Mouse (Mus musculus) hindbrain, embryonic 13.5 days (tissue): ENCODE results near the gene Mettl27. TPM values are rescaled to one million over a fixed set of nuclear protein-coding genes. Genes with fewer than 3 reads are reported as not detected.
A peak's percentile ranks its signal among the peaks of the same experiment; 100 is the strongest.

Source experiments
- ATAC-seq: fragments of 200-750 bp; cut with Nextera tagmentation; 2 replicates; pipeline ENCODE4 v1.8.0; 2017; ENCODE audit warnings: moderate TSS enrichment; ENCODE audit not compliant: low FRiP score
- H3K27ac ChIP-seq: fragments of 300-500 bp; sonication (generic); 2 replicates; pipeline ENCODE4 v1.5.1; 2015; ENCODE audit warnings: inconsistent platforms, mild to moderate bottlenecking, moderate library complexity
- H3K27me3 ChIP-seq: fragments of 300-500 bp; sonication (generic); 2 replicates; pipeline ENCODE4 v1.6.1; 2015; ENCODE audit warnings: mild to moderate bottlenecking, inconsistent platforms
- H3K36me3 ChIP-seq: fragments of 300-500 bp; sonication (generic); 2 replicates; pipeline ENCODE4 v1.6.1; 2015; ENCODE audit warnings: mild to moderate bottlenecking, inconsistent platforms
- H3K4me1 ChIP-seq: fragments of 300-500 bp; sonication (generic); replicated peaks from 2 replicates; pipeline ENCODE4 v1.6.1; 2015; ENCODE audit warnings: inconsistent platforms
- H3K4me2 ChIP-seq: fragments of 300-500 bp; sonication (generic); 2 replicates; pipeline ENCODE4 v1.6.1; 2015; ENCODE audit warnings: inconsistent platforms, mild to moderate bottlenecking, moderate library complexity
- H3K4me3 ChIP-seq: fragments of 300-500 bp; sonication (generic); 2 replicates; pipeline ENCODE4 v1.5.1; 2015; ENCODE audit warnings: mild to moderate bottlenecking, inconsistent platforms
- H3K9ac ChIP-seq: fragments of 300-500 bp; sonication (generic); 2 replicates; pipeline ENCODE4 v1.6.1; 2015; ENCODE audit warnings: mild to moderate bottlenecking, inconsistent platforms
- H3K9me3 ChIP-seq: fragments of 300-500 bp; sonication (generic); 2 replicates; pipeline ENCODE4 v1.6.1; 2016; ENCODE audit warnings: inconsistent platforms
- WGBS: fragments of 180-500 bp; shearing (Covaris S2); methylation state at CpG from one replicate; pipeline ENCODE4 v1.1.7; 2015; 5-methylcytosine and 5-hydroxymethylcytosine counted together
- polyA plus RNA-seq: library from polyadenylated mRNA; unstranded; fragments of >200 nt; fragmentation: Nextera tagmentation; extraction: Ambion mirVana; gene quantifications from 2 replicates; pipeline ENCODE4 v1.2.1, GENCODE M21; 2015

Gene Mettl27
- polyA plus RNA-seq, 1 experiment from 2014 or later: 5.4 TPM

DNA sequence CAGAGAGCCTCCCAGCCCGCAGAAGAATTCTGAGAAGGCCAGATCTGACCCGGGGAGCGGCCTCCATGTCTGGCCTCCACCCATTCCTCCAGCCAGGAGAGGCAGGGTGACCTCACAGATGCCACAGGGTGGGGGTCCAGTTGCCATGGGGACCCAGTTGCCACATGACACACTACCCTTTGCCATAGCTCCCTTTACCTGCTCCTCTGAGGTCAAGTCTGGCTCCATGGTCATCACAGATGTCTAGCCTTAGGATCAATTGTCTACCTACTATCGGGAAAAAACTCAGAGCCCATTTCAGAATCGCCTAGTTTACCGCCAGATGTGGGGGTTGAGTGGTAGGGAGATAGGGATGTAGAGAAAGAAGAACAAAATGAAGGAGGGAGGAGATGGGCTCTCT lies 25.5 kb upstream of the Mettl27 start, which contains the start of gene Tmem270:
Tmem270 (minus strand) TSS at position 101 of the 400 bp plus-strand sequence.
- Histone ChIP-seq H3K9me3 (no peaks in the 10 kb centered on the region), H3K4me2 (no peak within 1 kb of the TSS), H3K27ac (no peak within 1 kb of the TSS), H3K4me3 (no peak within 1 kb of the TSS), H3K9ac (no peak within 1 kb of the TSS), H3K4me1 (no peaks in the 10 kb centered on the region), H3K27me3 (no peaks in the 10 kb centered on the region), H3K36me3 (no peaks in the 10 kb centered on the region)
- 76% methylated on average over 6 of the region's 6 CpGs for WGBS
- no peak for ATAC-seq

DNA sequence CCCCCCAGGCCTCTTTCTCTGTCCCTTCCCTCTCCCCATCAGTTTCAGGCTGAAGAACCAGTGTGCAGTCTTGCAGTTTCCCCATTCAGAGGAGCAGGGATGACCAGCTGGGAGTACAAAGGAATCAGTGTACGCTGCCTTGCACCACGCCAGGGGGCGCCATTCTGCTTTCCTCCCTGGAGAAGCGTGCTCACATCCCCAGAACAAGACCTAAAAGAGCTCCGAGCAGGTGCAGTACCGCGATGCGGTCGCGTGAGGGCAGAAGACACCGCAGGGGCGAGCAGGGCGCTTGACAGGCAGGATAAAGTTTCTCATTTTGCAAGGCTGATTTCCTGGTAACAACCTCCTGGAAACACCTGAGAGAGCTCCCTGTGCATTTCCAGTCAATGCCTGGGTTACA lies 25.0 kb upstream of the Mettl27 start:
- Histone ChIP-seq H3K9me3 (no peaks in the 10 kb centered on the region), H3K27me3 (no peaks in the 10 kb centered on the region), H3K4me2 (no peak overlapping the region), H3K4me1 (no peaks in the 10 kb centered on the region), H3K27ac (no peak overlapping the region), H3K4me3 (no peak overlapping the region), H3K36me3 (no peaks in the 10 kb centered on the region), H3K9ac (no peak overlapping the region)
- peak; percentile 72 for ATAC-seq
- WGBS: under 1% methylated on average over 13 of the region's 13 CpGs

DNA sequence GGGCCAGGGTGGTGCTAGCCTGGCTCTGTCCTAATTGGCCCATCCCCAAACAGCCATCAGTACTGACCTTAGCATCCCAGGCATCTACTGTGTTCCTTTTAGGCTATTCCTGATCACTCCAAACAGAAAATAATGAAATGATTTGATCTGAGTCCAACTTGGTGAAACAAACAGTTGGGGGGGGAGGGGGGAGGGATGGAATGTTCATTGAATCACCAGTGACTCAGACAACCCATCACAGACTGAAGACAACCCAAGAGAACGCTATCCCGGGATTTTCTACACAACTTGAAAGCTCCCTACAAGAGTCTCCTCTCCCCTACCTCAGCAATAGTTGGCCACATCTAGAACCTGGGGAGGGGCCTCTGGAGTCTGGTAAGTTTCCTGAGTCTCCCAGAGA lies 20.3 kb upstream of the Mettl27 start:
- Histone ChIP-seq H3K4me3 (no peak overlapping the region), H3K9ac (no peak overlapping the region), H3K27ac (no peak overlapping the region), H3K4me1 (no peaks in the 10 kb centered on the region), H3K4me2 (no peak overlapping the region), H3K36me3 (no peaks in the 10 kb centered on the region), H3K9me3 (no peaks in the 10 kb centered on the region), H3K27me3 (no peaks in the 10 kb centered on the region)
- WGBS: 90% methylated on average over 2 of the region's 2 CpGs
- no peak for ATAC-seq

DNA sequence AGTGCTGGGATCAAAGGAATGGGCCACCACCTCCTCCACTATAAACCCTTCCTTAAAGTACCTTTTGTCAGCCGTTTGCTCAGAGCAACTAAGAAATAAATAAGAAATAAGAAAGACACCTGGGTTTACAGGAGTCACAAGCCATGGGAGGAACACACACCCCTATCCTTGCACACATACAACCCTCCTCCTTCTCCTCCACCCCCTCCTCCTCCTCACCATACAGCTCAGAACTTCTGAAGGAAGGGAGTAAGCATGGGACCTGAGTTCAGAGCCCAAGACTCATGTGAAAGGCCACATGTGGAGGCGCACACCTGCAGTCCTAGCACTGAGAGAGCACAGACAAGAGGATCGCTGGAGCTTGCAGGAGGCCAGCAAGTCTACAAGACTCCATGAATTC lies 18.8 kb upstream of the Mettl27 start:
- H3K9ac ChIP-seq: no peak overlapping the region
- no peak overlapping the region for H3K4me3 ChIP-seq
- no peak overlapping the region for H3K27ac ChIP-seq
- H3K4me1 ChIP-seq: no peaks in the 10 kb centered on the region
- H3K4me2 ChIP-seq: no peak overlapping the region
- no peak for ATAC-seq
- 90% methylated on average over 3 of the region's 3 CpGs for WGBS
- no peaks in the 10 kb centered on the region for H3K27me3 ChIP-seq
- H3K9me3 ChIP-seq: 0 out of 2 replicates have a peak, but pooled peaks cover 6% of the 10 kb centered on the region
- no peaks in the 10 kb centered on the region for H3K36me3 ChIP-seq

DNA sequence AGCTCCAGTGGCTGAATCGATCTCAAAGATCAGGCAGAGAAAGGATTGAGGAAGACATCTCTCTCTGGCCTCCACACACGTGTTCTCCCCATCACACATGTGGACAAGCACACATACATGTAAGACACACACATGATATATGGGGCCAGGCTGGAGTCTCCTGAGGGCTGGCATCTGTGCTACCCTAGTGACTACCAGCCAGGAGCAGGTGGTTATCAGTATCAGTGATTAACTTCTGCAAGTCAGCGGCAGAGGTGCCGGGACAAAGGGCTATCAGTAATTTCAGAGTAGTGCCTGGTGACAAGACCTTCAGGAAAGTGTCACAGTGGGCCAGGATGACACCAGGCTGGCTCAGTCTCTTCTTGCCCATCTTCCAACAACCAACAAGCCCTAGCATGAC lies 18.4 kb upstream of the Mettl27 start:
- no peaks in the 10 kb centered on the region for H3K27me3 ChIP-seq
- no peak overlapping the region for H3K9ac ChIP-seq
- 94% methylated on average over 4 of the region's 4 CpGs for WGBS
- no peaks in the 10 kb centered on the region for H3K36me3 ChIP-seq
- H3K4me1 ChIP-seq: no peaks in the 10 kb centered on the region
- H3K4me3 ChIP-seq: no peak overlapping the region
- no peak for ATAC-seq
- H3K4me2 ChIP-seq: no peak overlapping the region
- 0 out of 2 replicates have a peak, but pooled peaks cover 6% of the 10 kb centered on the region for H3K9me3 ChIP-seq
- no peak overlapping the region for H3K27ac ChIP-seq

DNA sequence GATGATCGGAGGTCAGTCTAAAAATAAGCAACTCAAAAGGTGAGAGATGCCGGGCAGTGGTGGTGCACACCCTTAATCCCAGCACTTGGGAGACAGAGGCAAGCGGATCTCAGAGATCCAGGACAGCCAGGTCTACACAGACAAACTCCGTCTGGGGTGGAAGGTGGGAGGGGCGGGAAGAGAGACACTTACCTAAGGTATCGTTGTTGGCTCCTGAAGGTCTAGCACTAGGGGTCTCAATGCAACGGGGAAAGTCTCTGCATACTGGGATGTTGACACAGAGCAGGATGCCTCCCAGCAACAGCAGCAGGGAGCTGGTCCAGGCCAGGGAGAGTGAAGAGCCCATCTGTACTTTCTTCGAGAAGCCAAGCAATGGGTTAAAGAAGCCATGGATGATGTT lies 17.7 kb upstream of the Mettl27 start:
- Histone ChIP-seq H3K4me1 (no peaks in the 10 kb centered on the region), H3K27ac (no peak overlapping the region), H3K36me3 (no peaks in the 10 kb centered on the region), H3K4me3 (no peak overlapping the region), H3K27me3 (no peaks in the 10 kb centered on the region), H3K9ac (no peak overlapping the region), H3K9me3 (0 out of 2 replicates have a peak, but pooled peaks cover 6% of the 10 kb centered on the region), H3K4me2 (no peak overlapping the region)
- no peak for ATAC-seq
- 85% methylated on average over 8 of the region's 8 CpGs for WGBS

DNA sequence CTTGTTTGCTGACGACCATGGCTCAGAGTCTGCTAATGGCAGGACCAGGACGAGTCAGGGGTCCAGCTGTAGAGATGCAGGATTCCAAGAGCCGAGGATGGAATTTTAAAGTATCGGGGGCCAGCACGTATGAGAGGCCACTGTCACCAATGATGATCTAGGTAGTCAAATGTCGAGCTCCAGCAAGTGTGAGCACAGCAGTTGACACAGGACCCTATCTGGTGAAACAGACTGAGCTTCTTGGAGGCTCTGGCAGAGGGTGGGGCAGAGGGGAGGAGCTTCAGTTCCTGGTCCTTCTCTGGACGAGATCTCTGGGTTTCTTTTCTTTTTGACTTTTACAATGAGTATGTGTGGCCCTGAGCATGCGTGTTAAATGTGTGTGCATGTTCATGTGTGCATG lies 16.9 kb upstream of the Mettl27 start, which contains the start of gene Cldn13:
Cldn13 (minus strand) TSS at position 216 of the 400 bp plus-strand sequence.
- Histone ChIP-seq H3K9me3 (0 out of 2 replicates have a peak, but pooled peaks cover 6% of the 10 kb centered on the region), H3K36me3 (no peaks in the 10 kb centered on the region), H3K4me2 (no peak within 1 kb of the TSS), H3K4me3 (no peak within 1 kb of the TSS), H3K4me1 (no peaks in the 10 kb centered on the region), H3K27ac (no peak within 1 kb of the TSS), H3K27me3 (no peaks in the 10 kb centered on the region), H3K9ac (no peak within 1 kb of the TSS)
- WGBS: 87% methylated on average over 8 of the region's 8 CpGs
- ATAC-seq: no peak

DNA sequence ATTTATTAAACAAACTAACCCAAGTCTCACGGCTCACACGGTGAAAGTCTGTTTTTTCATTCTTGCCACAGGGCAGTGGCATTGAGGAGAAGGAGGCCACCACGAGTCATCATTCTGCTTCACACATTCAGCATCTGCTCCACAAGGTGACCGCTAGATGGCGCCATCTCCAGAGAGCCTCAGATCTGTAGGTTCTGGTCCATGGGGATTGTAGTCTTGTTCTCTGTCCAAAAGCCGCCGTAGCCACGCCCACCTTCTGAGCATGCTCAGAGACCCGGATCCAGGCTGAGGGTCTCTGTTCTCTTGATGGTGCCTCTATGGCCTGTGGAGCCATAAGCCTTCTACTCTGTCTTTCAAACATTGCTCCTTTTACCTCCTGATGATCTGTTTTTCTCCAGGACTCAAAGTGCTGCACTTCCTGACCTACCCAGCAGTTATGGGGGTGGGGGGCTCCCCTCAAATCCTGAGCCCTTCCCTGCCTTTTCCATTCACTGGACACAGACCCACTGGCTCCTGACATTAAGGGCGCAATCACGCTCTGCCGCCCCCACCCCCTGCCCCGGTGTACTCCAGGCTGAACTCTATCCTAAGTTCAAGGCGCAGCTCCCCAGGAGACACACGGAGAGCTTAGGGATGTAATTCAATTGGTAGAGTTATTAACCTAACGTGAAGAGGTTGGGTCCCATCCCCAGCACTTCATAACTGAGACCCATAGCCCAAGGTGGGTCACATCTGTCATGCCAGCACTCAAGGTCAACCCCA lies 13.9 kb upstream of the Mettl27 start:
- ATAC-seq: no peak
- no peak overlapping the region for H3K9ac ChIP-seq
- 51% methylated on average over 16 of the region's 16 CpGs for WGBS
- H3K4me3 ChIP-seq: no peak overlapping the region
- H3K4me2 ChIP-seq: no peak overlapping the region
- 0 out of 2 replicates have a peak, but pooled peaks cover 6% of the 10 kb centered on the region for H3K9me3 ChIP-seq
- H3K27ac ChIP-seq: no peak overlapping the region
- no peaks in the 10 kb centered on the region for H3K36me3 ChIP-seq
- H3K27me3 ChIP-seq: no peaks in the 10 kb centered on the region
- no peaks in the 10 kb centered on the region for H3K4me1 ChIP-seq

DNA sequence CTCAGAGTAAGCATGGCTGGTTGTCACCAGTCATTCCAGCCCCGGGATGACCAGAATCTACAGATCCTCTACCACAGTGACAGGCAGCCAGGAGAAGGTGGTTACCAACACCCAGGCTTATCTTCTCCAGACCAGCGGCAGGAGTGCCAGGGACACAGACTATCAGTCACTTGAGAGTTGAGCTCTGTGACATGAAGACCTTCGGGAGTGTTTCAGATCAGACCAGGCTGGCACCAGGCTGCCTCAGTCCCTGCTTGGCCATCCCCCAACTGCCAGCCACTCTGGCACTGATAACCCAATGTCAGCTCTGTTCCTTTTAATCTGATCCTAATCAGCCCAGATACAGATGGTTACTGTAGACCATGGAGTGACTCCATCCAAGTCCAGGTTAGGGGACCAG lies 13.1 kb upstream of the Mettl27 start:
- no peak overlapping the region for H3K4me2 ChIP-seq
- no peak overlapping the region for H3K9ac ChIP-seq
- H3K4me1 ChIP-seq: no peaks in the 10 kb centered on the region
- H3K4me3 ChIP-seq: no peak overlapping the region
- no peaks in the 10 kb centered on the region for H3K36me3 ChIP-seq
- 0 out of 2 replicates have a peak, but pooled peaks cover 6% of the 10 kb centered on the region for H3K9me3 ChIP-seq
- no peak for ATAC-seq
- WGBS: 92% methylated on average over 3 of the region's 3 CpGs
- no peak overlapping the region for H3K27ac ChIP-seq
- no peaks in the 10 kb centered on the region for H3K27me3 ChIP-seq

DNA sequence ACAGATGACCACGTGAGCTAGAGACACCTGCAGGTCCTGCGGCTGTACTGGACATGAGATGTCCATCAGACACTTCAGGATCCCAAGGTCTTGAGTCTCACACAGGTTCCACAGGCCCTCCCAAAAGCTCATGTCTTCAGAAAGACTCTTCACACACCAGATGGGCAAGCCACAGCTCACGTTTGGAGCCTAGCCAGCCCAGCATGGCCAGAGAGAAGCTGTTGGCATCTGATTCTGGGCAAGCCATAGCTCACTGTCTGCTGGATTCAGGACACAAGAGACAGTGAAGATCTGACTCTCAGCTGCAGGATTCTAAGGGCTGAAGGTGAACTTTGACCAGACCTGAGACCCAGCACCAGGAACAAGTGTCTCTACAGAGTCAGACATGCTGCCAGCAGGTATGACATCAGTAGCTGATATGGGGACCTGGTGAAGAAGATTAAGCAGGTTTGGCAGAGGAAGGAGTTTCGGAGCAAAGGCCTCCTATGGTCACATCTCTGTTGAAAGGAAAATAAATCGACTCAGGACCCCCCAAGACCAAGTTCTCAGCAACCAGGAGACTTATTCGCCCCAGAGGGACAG lies 12.0 kb upstream of the Mettl27 start:
- ATAC-seq: no peak
- Histone ChIP-seq H3K4me3 (no peak overlapping the region), H3K9me3 (0 out of 2 replicates have a peak, but pooled peaks cover 6% of the 10 kb centered on the region), H3K4me1 (no peaks in the 10 kb centered on the region), H3K4me2 (no peak overlapping the region), H3K27ac (no peak overlapping the region), H3K27me3 (no peaks in the 10 kb centered on the region), H3K36me3 (no peaks in the 10 kb centered on the region), H3K9ac (no peak overlapping the region)
- 86% methylated on average over 6 of the region's 6 CpGs for WGBS

DNA sequence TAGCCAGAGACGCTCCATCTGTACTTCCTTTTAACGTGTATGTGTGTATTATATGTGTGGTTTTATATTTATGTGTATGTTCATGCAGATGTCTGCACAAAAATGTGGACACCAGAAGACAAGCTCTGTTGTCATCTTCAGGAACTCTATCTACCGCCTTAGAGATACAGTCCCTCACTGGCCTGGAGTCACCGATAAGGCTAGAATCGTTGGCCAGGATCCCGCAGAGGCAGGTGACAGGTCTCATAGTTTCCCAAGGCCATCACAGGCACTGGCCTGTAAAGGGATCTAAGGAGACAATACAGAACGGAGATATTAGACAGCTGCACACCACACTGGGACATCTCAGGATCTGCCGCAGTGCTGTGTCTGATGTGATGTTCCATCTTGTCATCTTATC lies 11.1 kb upstream of the Mettl27 start:
- no peak for ATAC-seq
- Histone ChIP-seq H3K27me3 (no peaks in the 10 kb centered on the region), H3K9ac (no peak overlapping the region), H3K36me3 (no peaks in the 10 kb centered on the region), H3K4me2 (no peak overlapping the region), H3K9me3 (0 out of 2 replicates have a peak, but pooled peaks cover 6% of the 10 kb centered on the region), H3K4me3 (no peak overlapping the region), H3K27ac (no peak overlapping the region), H3K4me1 (no peaks in the 10 kb centered on the region)
- 93% methylated on average over 8 of the region's 8 CpGs for WGBS

DNA sequence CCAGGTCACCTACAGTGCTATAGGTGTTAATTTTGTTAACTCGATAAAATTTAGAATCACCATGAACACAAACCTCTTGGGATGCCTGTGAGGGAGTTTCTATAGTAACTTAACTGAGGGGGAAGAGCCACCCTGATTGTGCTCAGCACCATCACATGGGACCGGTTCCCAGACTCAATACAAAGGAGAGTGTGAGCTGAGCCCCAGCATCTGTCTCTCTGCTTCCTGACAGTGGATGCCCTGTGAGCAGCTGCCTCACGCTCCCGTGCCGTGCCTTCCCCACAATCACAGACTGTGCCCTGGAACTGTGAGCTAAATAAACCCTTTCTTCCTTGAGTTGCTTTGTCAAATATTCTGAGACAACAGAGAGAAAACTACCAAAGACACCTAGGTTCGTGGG lies 9.0 kb upstream of the Mettl27 start:
- WGBS: 56% methylated on average over 6 of the region's 6 CpGs
- Histone ChIP-seq H3K4me3 (no peak overlapping the region), H3K27ac (no peak overlapping the region), H3K4me2 (no peak overlapping the region), H3K9ac (no peak overlapping the region), H3K36me3 (no peaks in the 10 kb centered on the region), H3K27me3 (no peaks in the 10 kb centered on the region), H3K9me3 (no peaks in the 10 kb centered on the region), H3K4me1 (no peaks in the 10 kb centered on the region)
- no peak for ATAC-seq

DNA sequence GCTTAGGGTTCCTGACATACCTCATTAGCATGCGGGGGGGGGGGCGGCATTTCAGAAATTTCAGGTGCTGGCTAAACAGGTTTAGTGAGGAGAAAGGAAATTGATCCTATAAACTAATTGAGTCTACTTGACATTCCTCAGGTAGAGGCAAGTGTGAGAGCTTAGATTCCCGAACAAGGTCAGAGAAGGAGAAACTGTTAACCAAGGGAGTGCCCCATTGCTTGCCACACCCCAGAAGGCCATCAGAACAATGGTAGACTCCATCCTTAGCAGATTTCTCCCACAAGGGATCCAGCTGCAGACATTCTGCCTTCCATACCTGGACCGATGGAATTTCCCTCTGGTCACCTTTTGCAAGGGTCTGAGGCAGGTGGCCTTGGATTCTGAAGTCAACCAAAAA lies 5.4 kb upstream of the Mettl27 start:
- ATAC-seq: no peak
- Histone ChIP-seq H3K4me2 (no peak overlapping the region), H3K9ac (no peak overlapping the region), H3K9me3 (no peaks in the 10 kb centered on the region), H3K27me3 (0 out of 2 replicates have a peak, but pooled peaks cover 7% of the 10 kb centered on the region), H3K27ac (no peak overlapping the region), H3K36me3 (no peaks in the 10 kb centered on the region), H3K4me3 (no peak overlapping the region), H3K4me1 (no peaks in the 10 kb centered on the region)
- WGBS: 84% methylated on average over 4 of the region's 4 CpGs
